20 mouse cellular contexts compared by ENCODE assay signal in the genomic region with DNA sequence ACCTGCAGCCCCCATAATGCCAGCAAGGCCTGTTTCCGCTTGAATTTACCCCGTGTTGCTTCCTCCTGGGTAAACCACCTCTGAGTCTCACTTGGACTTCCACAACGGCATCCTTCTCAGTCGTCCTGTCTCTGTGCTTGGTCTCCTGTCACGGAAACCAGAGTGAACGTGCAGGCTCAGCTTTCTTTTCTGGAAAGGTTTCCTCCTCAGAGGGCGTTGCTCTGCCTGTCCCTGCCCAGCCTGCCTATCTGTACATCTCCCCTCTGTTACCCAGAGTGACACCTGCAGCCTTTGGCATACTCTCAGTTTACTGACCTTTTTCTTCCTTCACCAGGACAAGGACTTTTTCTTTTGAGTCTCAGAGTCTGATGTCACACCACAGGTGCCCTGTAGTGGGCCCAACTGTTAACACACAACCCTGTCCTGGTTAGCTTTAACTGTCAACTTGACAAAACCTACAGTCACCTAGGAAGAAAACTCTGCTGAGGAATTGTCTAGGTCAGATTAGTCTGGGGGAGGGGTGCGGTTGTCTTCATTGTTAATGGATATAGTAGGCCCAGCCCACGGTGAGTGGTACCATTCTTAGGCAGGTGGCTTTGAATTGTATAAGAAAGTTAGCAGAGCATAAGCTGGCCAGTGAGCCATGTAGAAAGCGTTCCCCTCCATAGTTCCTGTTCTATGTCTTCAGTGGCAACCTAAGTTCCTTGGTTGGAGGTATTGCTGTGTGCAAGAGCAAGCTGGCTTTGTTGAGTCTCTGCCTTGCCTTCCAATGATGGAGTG. TPM values are rescaled to one million over a fixed set of nuclear protein-coding genes. Genes with fewer than 3 reads are reported as not detected.
A peak's percentile ranks its signal among the peaks of the same experiment; 100 is the strongest.
DNase-seq lines count a peak whose midpoint lies in the region; ATAC-seq lines count a peak whose summit lies in the region.
"Had no signal": no experiment of that assay in that cellular context is flagged by ENCODE, and none has a peak within 500 bp of the region (broad histone marks: within the 10 kb centered on the region; RNA-seq: fewer than 3 reads in every experiment).

No protein-coding gene starts in this region.

- no peak overlapping the region for H3K4me3 ChIP-seq in liver, embryonic 13.5 days (replicated peaks)
- no peak overlapping the region for H3K4me3 ChIP-seq in midbrain, embryonic 13.5 days (replicated peaks)
- H3K4me3 ChIP-seq: erythroblast, embryonic 14.5 days; forebrain, embryonic 15.5 days; heart, embryonic 12.5 days; lung, embryonic 15.5 days had no signal

- DNase-seq in A20 (ENCODE audit: low read depth, low spot score): peak; percentile 80
- peak; percentile 52 for DNase-seq in CD4-positive, CD25-positive, alpha-beta regulatory T cell, adult 2 months (ENCODE audit: low read depth, low spot score)
- DNase-seq in liver, embryonic 13.5 days: peak; percentile 11
- DNase-seq in splenic B cell, adult 2 months (ENCODE audit: low read depth, low spot score): peak; percentile 77
- DNase-seq in cerebellum, adult 18-20 months: no peak
- no peak for DNase-seq in c-Kit-positive CD71-positive TER-119-positive erythroid progenitor cells, embryonic 14.5 days (ENCODE audit: low spot score)
- DNase-seq: adrenal gland, adult 8-10 months; cerebellum, adult 2 months; heart, postnatal 4 days; kidney, adult 2 months; right cerebral cortex, postnatal 25 days had no signal

- H3K9ac ChIP-seq in liver, embryonic 13.5 days: peak overlapping the region; percentile 27; the same call in 1 of the 2 replicates
- no peak overlapping the region for H3K9ac ChIP-seq in midbrain, embryonic 13.5 days (replicated peaks)
- H3K9ac ChIP-seq: forebrain, embryonic 15.5 days; heart, embryonic 12.5 days; lung, embryonic 15.5 days had no signal

- 69% methylated on average over 10 of the region's 10 CpGs for WGBS in liver, embryonic 13.5 days (ENCODE audit: insufficient replicate concordance)
- 86% methylated on average over 10 of the region's 10 CpGs for WGBS in midbrain, embryonic 13.5 days

- peak; percentile 21; the same call in 1 of the 2 replicates for ATAC-seq in liver, embryonic 13.5 days (ENCODE audit: low read depth)
- ATAC-seq in erythroid progenitor cell, adult 5-6 weeks (replicated peaks; ENCODE audit: low FRiP score, poor library complexity, severe bottlenecking): no peak
- no peak for ATAC-seq in midbrain, embryonic 13.5 days
- ATAC-seq: forebrain, embryonic 15.5 days; hindbrain, embryonic 16.5 days; midbrain, embryonic 16.5 days had no signal

- peak overlapping the region; percentile 92 for H3K27ac ChIP-seq in liver, embryonic 13.5 days
- no peak overlapping the region for H3K27ac ChIP-seq in midbrain, embryonic 13.5 days
- H3K27ac ChIP-seq: forebrain, embryonic 15.5 days; lung, embryonic 15.5 days had no signal

- no peaks in the 10 kb centered on the region for H3K9me3 ChIP-seq in liver, embryonic 13.5 days (replicated peaks)
- H3K9me3 ChIP-seq in midbrain, embryonic 13.5 days: no peaks in the 10 kb centered on the region
- H3K9me3 ChIP-seq: forebrain, embryonic 15.5 days; heart, embryonic 12.5 days; lung, embryonic 15.5 days had no signal

- H3K36me3 ChIP-seq in liver, embryonic 13.5 days: no peaks in the 10 kb centered on the region
- no peaks in the 10 kb centered on the region for H3K36me3 ChIP-seq in splenic B cell, adult 2 months (ENCODE audit: control insufficient read depth, insufficient read depth, low read length, poor library complexity, severe bottlenecking)
- H3K36me3 ChIP-seq in midbrain, embryonic 13.5 days: no peaks in the 10 kb centered on the region
- H3K36me3 ChIP-seq: forebrain, embryonic 15.5 days; heart, embryonic 12.5 days; lung, embryonic 15.5 days had no signal

- H3K4me2 ChIP-seq in liver, embryonic 13.5 days: peak overlapping the region; percentile 19; the same call in 1 of the 2 replicates
- H3K4me2 ChIP-seq in midbrain, embryonic 13.5 days (replicated peaks): no peak overlapping the region
- H3K4me2 ChIP-seq: forebrain, embryonic 15.5 days; heart, embryonic 12.5 days; lung, embryonic 15.5 days had no signal

- peaks cover 58% of the 10 kb centered on the region for H3K4me1 ChIP-seq in liver, embryonic 13.5 days (replicated peaks)
- no peaks in the 10 kb centered on the region for H3K4me1 ChIP-seq in midbrain, embryonic 13.5 days (replicated peaks)
- H3K4me1 ChIP-seq: forebrain, embryonic 15.5 days had no signal

- 0 out of 2 replicates have a peak, but pooled peaks cover 12% of the 10 kb centered on the region for H3K27me3 ChIP-seq in liver, embryonic 13.5 days
- H3K27me3 ChIP-seq in splenic B cell, adult 2 months (ENCODE audit: control insufficient read depth, insufficient read depth, low read length, poor library complexity, severe bottlenecking): no peaks in the 10 kb centered on the region
- peaks cover 59% of the 10 kb centered on the region for H3K27me3 ChIP-seq in midbrain, embryonic 13.5 days
- H3K27me3 ChIP-seq: CH12.LX; heart, embryonic 12.5 days; lung, embryonic 15.5 days had no signal

RNA-seq across cellular contexts. Expression of gene Ets1, which starts 27.0 kb away (rescaled TPM):
- polyA plus RNA-seq in liver, embryonic 13.5 days (2015; fragmentation: Nextera tagmentation; extraction: Ambion mirVana): 12.5 and 15.7 TPM in 2 replicates
- 9.0 and 23.1 TPM in 2 replicates for total RNA-seq in erythroid progenitor cell, adult 5-6 weeks (2015; ENCODE audit: low replicate concordance)
- total RNA-seq in erythroid progenitor cell, adult 5-6 weeks (2017; ENCODE audit: low replicate concordance): 17.5 and 22.3 TPM in 2 replicates
- polyA plus RNA-seq in midbrain, embryonic 13.5 days (2015; fragmentation: Nextera tagmentation; extraction: Ambion mirVana): 18.3 and 18.9 TPM in 2 replicates

Comparison
In these comparisons a context has a peak if more than half of its experiments do, and no peak if none do; other contexts are left out.
1. DNase-seq: peak in A20 (single experiment), CD4-positive, CD25-positive, alpha-beta regulatory T cell, adult 2 months (single experiment), liver, embryonic 13.5 days (single experiment) and splenic B cell, adult 2 months (single experiment); none in cerebellum, adult 18-20 months (0 of 2) and c-Kit-positive CD71-positive TER-119-positive erythroid progenitor cells, embryonic 14.5 days (single experiment).